Mouse (Mus musculus) spleen, adult 2 months (tissue): ENCODE measurements around the gene Elavl4. TPM values are rescaled to one million over a fixed set of nuclear protein-coding genes. Genes with fewer than 3 reads are reported as not detected.

Experiments
- DNase-seq, 2 experiments: peaks; one replicate each; pipeline versions ENCODE4 v3.0.0 to v3.0.0-alpha.2; 2012 to 2021; ENCODE audit warnings: low spot score in 2 of 2, low read depth in 1 of 2
- H3K27ac ChIP-seq: fragments of 200-500 bp; 2 replicates; pipeline ENCODE4 v1.5.1; 2012; ENCODE audit warnings: low read length, inconsistent platforms; ENCODE audit not compliant: insufficient read depth
- H3K27me3 ChIP-seq: fragments of 200-500 bp; 2 replicates; pipeline ENCODE4 v1.6.1; 2012; ENCODE audit warnings: mild to moderate bottlenecking, moderate library complexity, low read length, inconsistent platforms; ENCODE audit not compliant: control insufficient read depth, insufficient read depth
- H3K36me3 ChIP-seq: fragments of 200-500 bp; 2 replicates; pipeline ENCODE4 v1.6.1; 2012; ENCODE audit warnings: mild to moderate bottlenecking, low read length, inconsistent platforms; ENCODE audit not compliant: control insufficient read depth, insufficient read depth
- H3K4me1 ChIP-seq: fragments of 200-500 bp; 2 replicates; pipeline ENCODE4 v1.6.1; 2011; ENCODE audit warnings: inconsistent platforms; ENCODE audit not compliant: control insufficient read depth, insufficient read depth, insufficient read length
- H3K4me3 ChIP-seq: fragments of 200-500 bp; 2 replicates; pipeline ENCODE4 v1.5.1; 2011; ENCODE audit warnings: mild to moderate bottlenecking, inconsistent platforms; ENCODE audit not compliant: insufficient read depth, insufficient read length; ENCODE audit errors: extremely low read depth
- CTCF ChIP-seq: fragments of 200-500 bp; IDR thresholded peaks from 2 replicates; pipeline ENCODE4 v1.5.1; 2011; ENCODE audit warnings: mild to moderate bottlenecking, inconsistent platforms; ENCODE audit not compliant: insufficient read depth, insufficient read length, insufficient replicate concordance; ENCODE audit errors: extremely low read depth
- POLR2A ChIP-seq: fragments of 200-500 bp; IDR thresholded peaks from 2 replicates; pipeline ENCODE4 v1.6.1; 2011; ENCODE audit warnings: low read depth, low read length, inconsistent platforms
- WGBS: fragments of 180-500 bp; shearing (Covaris S2); methylation state at CpG from one replicate; pipeline ENCODE4 v1.1.7; 2018; 5-methylcytosine and 5-hydroxymethylcytosine counted together
- polyA plus RNA-seq: library from polyadenylated mRNA; depleted of rRNA; stranded (reverse); fragments of >200 nt; gene quantifications from 2 replicates; pipeline ENCODE4 v1.2.3, GENCODE M21; 2012

The Elavl4 gene
- polyA plus RNA-seq, 1 experiment, result 0.36 TPM

- no peak for DNase-seq
- 68% methylated on average over 4 of the region's 4 CpGs for WGBS
- H3K4me1 ChIP-seq, result no peaks in the 10 kb centered on the region
- H3K4me3 ChIP-seq, result no peak overlapping the region
- TF ChIP-seq POLR2A, result no peak
- TF ChIP-seq CTCF, result no peak
- H3K27ac ChIP-seq, result no peak overlapping the region
- no peaks in the 10 kb centered on the region for H3K27me3 ChIP-seq
- no peaks in the 10 kb centered on the region for H3K36me3 ChIP-seq
Measured at GRCm38 (mm10) chr4:110270046-110270445, 81.7 kb downstream of the Elavl4 start.

- DNase-seq, result no peak
- Histone ChIP-seq H3K36me3 (no peaks in the 10 kb centered on the region), H3K27me3 (no peaks in the 10 kb centered on the region), H3K4me1 (no peaks in the 10 kb centered on the region), H3K27ac (no peak overlapping the region), H3K4me3 (no peak overlapping the region)
- WGBS, result 77% methylated on average over 9 of the region's 9 CpGs
- TF ChIP-seq POLR2A (no peak), CTCF (no peak)
Measured at GRCm38 (mm10) chr4:110266804-110267575, 84.7 kb downstream of the Elavl4 start.

GRCm38 (mm10) chr4:110264345-110264943 is 87.3 kb downstream of the Elavl4 start:
- no peak for DNase-seq
- Histone ChIP-seq H3K36me3 (no peaks in the 10 kb centered on the region), H3K27me3 (no peaks in the 10 kb centered on the region), H3K4me1 (no peaks in the 10 kb centered on the region), H3K4me3 (no peak overlapping the region), H3K27ac (no peak overlapping the region)
- TF ChIP-seq CTCF, result no peak
- no peak for TF ChIP-seq POLR2A
- WGBS, result 84% methylated on average over 8 of the region's 8 CpGs

GRCm38 (mm10) chr4:110257360-110257759 is 94.3 kb downstream of the Elavl4 start:
- no peaks in the 10 kb centered on the region for H3K4me1 ChIP-seq
- H3K27me3 ChIP-seq, result no peaks in the 10 kb centered on the region
- TF ChIP-seq CTCF (no peak), POLR2A (no peak)
- no peaks in the 10 kb centered on the region for H3K36me3 ChIP-seq
- 78% methylated on average over 3 of the region's 3 CpGs for WGBS
- no peak overlapping the region for H3K27ac ChIP-seq
- DNase-seq, result no peak
- no peak overlapping the region for H3K4me3 ChIP-seq

- H3K27ac ChIP-seq, result no peak overlapping the region
- 85% methylated on average over 4 of the region's 4 CpGs for WGBS
- H3K4me1 ChIP-seq, result no peaks in the 10 kb centered on the region
- H3K27me3 ChIP-seq, result no peaks in the 10 kb centered on the region
- H3K36me3 ChIP-seq, result no peaks in the 10 kb centered on the region
- H3K4me3 ChIP-seq, result no peak overlapping the region
- DNase-seq, result no peak
- TF ChIP-seq POLR2A (no peak), CTCF (no peak)
Measured at GRCm38 (mm10) chr4:110255617-110256016, 96.1 kb downstream of the Elavl4 start.

GRCm38 (mm10) chr4:110250055-110250454 is 101.7 kb downstream of the Elavl4 start:
- Histone ChIP-seq H3K27me3 (no peaks in the 10 kb centered on the region), H3K36me3 (no peaks in the 10 kb centered on the region), H3K4me3 (no peak overlapping the region), H3K27ac (no peak overlapping the region), H3K4me1 (no peaks in the 10 kb centered on the region)
- WGBS, result 87% methylated on average over 3 of the region's 3 CpGs
- DNase-seq, result no peak
- TF ChIP-seq CTCF, result no peak
- no peak for TF ChIP-seq POLR2A

GRCm38 (mm10) chr4:110242879-110243278 is 108.8 kb downstream of the Elavl4 start:
- TF ChIP-seq CTCF, result no peak
- no peak for TF ChIP-seq POLR2A
- no peaks in the 10 kb centered on the region for H3K36me3 ChIP-seq
- H3K4me3 ChIP-seq, result no peak overlapping the region
- no peaks in the 10 kb centered on the region for H3K27me3 ChIP-seq
- H3K4me1 ChIP-seq, result no peaks in the 10 kb centered on the region
- H3K27ac ChIP-seq, result no peak overlapping the region
- DNase-seq, result no peak

- 59% methylated on average over 1 of the region's 1 CpGs for WGBS
- no peak overlapping the region for H3K4me3 ChIP-seq
- no peaks in the 10 kb centered on the region for H3K4me1 ChIP-seq
- no peaks in the 10 kb centered on the region for H3K36me3 ChIP-seq
- DNase-seq, result no peak
- no peak overlapping the region for H3K27ac ChIP-seq
- TF ChIP-seq POLR2A, result no peak
- TF ChIP-seq CTCF, result no peak
- no peaks in the 10 kb centered on the region for H3K27me3 ChIP-seq
Measured at GRCm38 (mm10) chr4:110234554-110234953, 117.2 kb downstream of the Elavl4 start.
